Mouse (Mus musculus): ENCODE measurements around the gene 1600002K03Rik. TPM values are rescaled to one million over a fixed set of nuclear protein-coding genes. Genes with fewer than 3 reads are reported as not detected.

1600002K03Rik gene
- total and polyA plus RNA-seq, 2 experiments from 2014 or later: 2.6 to 4.4 TPM

DNA sequence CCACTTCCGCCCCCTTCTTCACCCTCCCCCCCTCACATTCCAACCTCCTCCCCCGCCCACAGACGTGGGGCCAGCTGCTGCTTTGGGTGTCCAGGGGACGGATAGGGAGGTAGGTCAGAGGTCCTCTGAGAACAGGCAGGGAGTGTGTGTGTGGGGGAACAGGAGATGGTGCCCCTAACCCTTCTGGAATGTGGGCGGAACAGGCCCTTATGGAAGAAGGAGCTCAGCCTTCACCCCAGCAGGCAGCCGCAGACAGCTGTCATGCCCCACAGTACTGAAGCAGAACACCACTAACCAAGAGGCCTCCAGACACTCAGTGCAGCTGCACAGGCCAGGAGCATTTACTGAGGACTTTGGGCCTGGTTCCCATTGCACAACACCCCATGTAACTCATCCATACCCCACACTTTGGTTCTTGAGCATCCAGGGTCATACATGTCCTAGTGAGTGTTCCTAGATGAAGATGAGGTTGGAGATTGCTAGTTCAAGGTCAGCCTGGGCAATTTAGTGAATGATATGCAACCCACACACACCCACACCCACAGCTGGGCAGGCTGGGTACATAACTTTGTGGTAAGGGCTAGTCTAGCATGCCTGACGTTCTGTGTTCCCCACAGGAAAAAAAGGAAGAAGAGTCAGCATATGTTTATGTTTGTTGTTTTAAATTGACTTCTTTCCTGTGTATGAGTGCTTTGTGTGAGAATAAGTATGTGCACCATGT lies 11.1 kb upstream of the 1600002K03Rik start:
- no peaks in the 10 kb centered on the region for H3K27me3 ChIP-seq (ENCODE audit: insufficient read depth, low read length)
- TF ChIP-seq CTCF (IDR thresholded peaks at IDR 0.05; ENCODE audit: low read depth): no peak
- peaks cover 24% of the 10 kb centered on the region for H3K4me1 ChIP-seq (ENCODE audit: insufficient read depth, low read length)
- ATAC-seq (no peak), DNase-seq (ENCODE audit: low spot score) (no peak)
- peaks cover 3% of the 10 kb centered on the region for H3K36me3 ChIP-seq (ENCODE audit: insufficient read depth, low read length)
- no peaks in the 10 kb centered on the region for H3K9me3 ChIP-seq (ENCODE audit: low read length)
- no peak overlapping the region for H3K9ac ChIP-seq (replicated peaks; ENCODE audit: low read length)
- peak overlapping the region; percentile 20; the same call in 1 of the 2 replicates for H3K27ac ChIP-seq
- H3K4me3 ChIP-seq (ENCODE audit: low read length): no peak overlapping the region
- peak overlapping the region; percentile 57 for H3K4me2 ChIP-seq (ENCODE audit: low read depth, low read length)
- 15% methylated on average over 6 of the region's 7 CpGs for WGBS

GRCm38 (mm10) chr10:80162243-80162608 lies 10.5 kb upstream of the 1600002K03Rik start:
- DNase-seq (ENCODE audit: low spot score) (no peak), ATAC-seq (no peak)
- Histone ChIP-seq H3K4me2 (ENCODE audit: low read depth, low read length) (no peak overlapping the region), H3K27ac (peak overlapping the region; percentile 20; the same call in 1 of the 2 replicates), H3K36me3 (ENCODE audit: insufficient read depth, low read length) (no peaks in the 10 kb centered on the region), H3K4me3 (ENCODE audit: low read length) (no peak overlapping the region), H3K9ac (replicated peaks; ENCODE audit: low read length) (no peak overlapping the region), H3K4me1 (ENCODE audit: insufficient read depth, low read length) (peaks cover 27% of the 10 kb centered on the region), H3K9me3 (ENCODE audit: low read length) (no peaks in the 10 kb centered on the region), H3K27me3 (ENCODE audit: insufficient read depth, low read length) (no peaks in the 10 kb centered on the region)
- no peak for TF ChIP-seq CTCF (IDR thresholded peaks at IDR 0.05; ENCODE audit: low read depth)
- 79% methylated on average over 3 of the region's 3 CpGs for WGBS

GRCm38 (mm10) chr10:80162716-80163299 lies 9.9 kb upstream of the 1600002K03Rik start:
- Histone ChIP-seq H3K9ac (replicated peaks; ENCODE audit: low read length) (no peak overlapping the region), H3K9me3 (ENCODE audit: low read length) (no peaks in the 10 kb centered on the region), H3K4me2 (ENCODE audit: low read depth, low read length) (no peak overlapping the region), H3K4me1 (ENCODE audit: insufficient read depth, low read length) (peaks cover 27% of the 10 kb centered on the region), H3K27ac (no peak overlapping the region), H3K27me3 (ENCODE audit: insufficient read depth, low read length) (no peaks in the 10 kb centered on the region), H3K4me3 (ENCODE audit: low read length) (no peak overlapping the region), H3K36me3 (ENCODE audit: insufficient read depth, low read length) (no peaks in the 10 kb centered on the region)
- no peak for DNase-seq (ENCODE audit: low spot score)
- no peak for TF ChIP-seq CTCF (IDR thresholded peaks at IDR 0.05; ENCODE audit: low read depth)
- WGBS: 87% methylated on average over 6 of the region's 6 CpGs
- ATAC-seq: no peak

DNA sequence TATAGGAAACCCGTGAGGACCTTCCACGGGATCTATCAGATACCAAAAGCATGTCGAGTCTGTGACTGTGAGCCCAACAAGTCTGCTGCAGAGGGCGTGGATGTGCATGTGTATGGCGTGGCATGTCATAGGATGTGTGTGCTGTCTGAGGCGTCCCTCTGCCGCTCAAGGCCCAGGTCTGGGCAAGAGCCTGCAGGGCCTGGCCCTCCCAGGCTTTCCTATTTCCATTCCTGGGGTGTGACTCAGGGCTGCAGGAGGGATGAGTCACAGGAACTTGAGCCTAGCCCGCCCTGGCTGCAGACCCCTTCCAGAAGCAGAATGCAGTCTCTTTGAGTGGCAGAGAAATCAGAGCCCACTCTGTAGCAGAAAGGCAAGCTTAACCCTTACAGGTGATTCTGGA lies 9.0 kb upstream of the 1600002K03Rik start:
- TF ChIP-seq CTCF (IDR thresholded peaks at IDR 0.05; ENCODE audit: low read depth): no peak
- peaks cover 28% of the 10 kb centered on the region for H3K4me1 ChIP-seq (ENCODE audit: insufficient read depth, low read length)
- no peaks in the 10 kb centered on the region for H3K27me3 ChIP-seq (ENCODE audit: insufficient read depth, low read length)
- H3K9ac ChIP-seq (replicated peaks; ENCODE audit: low read length): peak overlapping the region; percentile 60; the same call in 1 of the 2 replicates
- 74% methylated on average over 8 of the region's 8 CpGs for WGBS
- ATAC-seq (no peak), DNase-seq (ENCODE audit: low spot score) (no peak)
- H3K4me2 ChIP-seq (ENCODE audit: low read depth, low read length): peak overlapping the region; percentile 73; the same call in 1 of the 2 replicates
- H3K36me3 ChIP-seq (ENCODE audit: insufficient read depth, low read length): no peaks in the 10 kb centered on the region
- peak overlapping the region; percentile 78; the same call in 1 of the 2 replicates for H3K27ac ChIP-seq
- no peak overlapping the region for H3K4me3 ChIP-seq (ENCODE audit: low read length)
- H3K9me3 ChIP-seq (ENCODE audit: low read length): no peaks in the 10 kb centered on the region

GRCm38 (mm10) chr10:80164161-80164997 lies 8.4 kb upstream of the 1600002K03Rik start:
- Histone ChIP-seq H3K4me1 (ENCODE audit: insufficient read depth, low read length) (peaks cover 30% of the 10 kb centered on the region), H3K36me3 (ENCODE audit: insufficient read depth, low read length) (no peaks in the 10 kb centered on the region), H3K4me3 (ENCODE audit: low read length) (peak overlapping the region; percentile 38), H3K4me2 (ENCODE audit: low read depth, low read length) (peak overlapping the region; percentile 73), H3K9ac (replicated peaks; ENCODE audit: low read length) (peak overlapping the region; percentile 60), H3K27ac (peak overlapping the region; percentile 78), H3K27me3 (ENCODE audit: insufficient read depth, low read length) (no peaks in the 10 kb centered on the region), H3K9me3 (ENCODE audit: low read length) (no peaks in the 10 kb centered on the region)
- DNase-seq (ENCODE audit: low spot score): peak; percentile 44
- no peak; the same call in 1 of the 2 replicates for ATAC-seq
- no peak for TF ChIP-seq CTCF (IDR thresholded peaks at IDR 0.05; ENCODE audit: low read depth)
- WGBS: 9% methylated on average over 43 of the region's 44 CpGs

GRCm38 (mm10) chr10:80164998-80165344 lies 7.8 kb upstream of the 1600002K03Rik start:
- ATAC-seq: peak; percentile 57
- peak; percentile 100 for TF ChIP-seq CTCF (IDR thresholded peaks at IDR 0.05; ENCODE audit: low read depth)
- Histone ChIP-seq H3K4me1 (ENCODE audit: insufficient read depth, low read length) (peaks cover 30% of the 10 kb centered on the region), H3K4me3 (ENCODE audit: low read length) (peak overlapping the region; percentile 38), H3K27ac (peak overlapping the region; percentile 78), H3K9me3 (ENCODE audit: low read length) (no peaks in the 10 kb centered on the region), H3K4me2 (ENCODE audit: low read depth, low read length) (peak overlapping the region; percentile 73), H3K27me3 (ENCODE audit: insufficient read depth, low read length) (no peaks in the 10 kb centered on the region), H3K36me3 (ENCODE audit: insufficient read depth, low read length) (0 out of 2 replicates have a peak, but pooled peaks cover 2% of the 10 kb centered on the region), H3K9ac (replicated peaks; ENCODE audit: low read length) (peak overlapping the region; percentile 60)
- under 1% methylated on average over 17 of the region's 17 CpGs for WGBS
- peak; percentile 98 for DNase-seq (ENCODE audit: low spot score)
